Mouse (Mus musculus): ENCODE measurements at regions not wholly inside any gene's neighbourhood (a gene's known extent, or its start where the extent isn't known, plus 50 kb on each side); places are given as distances from the start of the nearest gene placed in this dataset.

- TF ChIP-seq EP300 (optimal IDR thresholded peaks at IDR 0.05) = no peak
- TF ChIP-seq CTCF (IDR thresholded peaks at IDR 0.05; ENCODE audit: low read depth) = no peak
Observed at GRCm38 (mm10) chr11:110707328-110707727, 260.5 kb upstream of the Kcnj16 start.
